Mouse (Mus musculus) lung, embryonic 16.5 days (tissue): Measurements from ENCODE around the gene Dbnl. TPM values are rescaled to one million over a fixed set of nuclear protein-coding genes. Genes with fewer than 3 reads are reported as not detected.

Experiments used
- ATAC-seq: fragments of 200-750 bp; cut with Nextera tagmentation; 2 replicates; pipeline ENCODE4 v1.8.0; 2017; ENCODE audit warnings: low read depth, mild to moderate bottlenecking, moderate library complexity
- H3K27ac ChIP-seq: fragments of 300-500 bp; sonication (generic); 2 replicates; pipeline ENCODE4 v1.5.1; 2014; ENCODE audit warnings: mild to moderate bottlenecking, control low read depth, low read length
- H3K27me3 ChIP-seq: fragments of 300-500 bp; sonication (generic); 2 replicates; pipeline ENCODE4 v1.6.1; 2014; ENCODE audit warnings: low read depth, low read length, mixed read lengths; ENCODE audit not compliant: control insufficient read depth, insufficient read depth
- H3K36me3 ChIP-seq: fragments of 300-500 bp; sonication (generic); 2 replicates; pipeline ENCODE4 v1.6.1; 2014; ENCODE audit warnings: low read length; ENCODE audit not compliant: control insufficient read depth, insufficient read depth
- H3K4me1 ChIP-seq: fragments of 300-500 bp; sonication (generic); replicated peaks from 2 replicates; pipeline ENCODE4 v1.6.1; 2014; ENCODE audit warnings: low read length, mixed read lengths; ENCODE audit not compliant: control insufficient read depth, insufficient read depth
- H3K4me2 ChIP-seq: fragments of 300-500 bp; sonication (generic); 2 replicates; pipeline ENCODE4 v1.6.1; 2014; ENCODE audit warnings: low read depth, low read length, control low read depth
- H3K4me3 ChIP-seq: fragments of 300-500 bp; sonication (generic); 2 replicates; pipeline ENCODE4 v1.5.1; 2014; ENCODE audit warnings: mild to moderate bottlenecking, low read length, control low read depth
- H3K9ac ChIP-seq: fragments of 300-500 bp; sonication (generic); 2 replicates; pipeline ENCODE4 v1.6.1; 2014; ENCODE audit warnings: low read length, control low read depth
- H3K9me3 ChIP-seq: fragments of 300-500 bp; sonication (generic); 2 replicates; pipeline ENCODE4 v1.6.1; 2016; ENCODE audit warnings: low read length; ENCODE audit not compliant: control insufficient read depth
- WGBS: fragments of 180-500 bp; shearing (Covaris S2); extraction: QIAGEN DNeasy Blood & Tissue Kit; methylation state at CpG from one replicate; pipeline ENCODE4 v1.1.7; 2014; 5-methylcytosine and 5-hydroxymethylcytosine counted together
- polyA plus RNA-seq: library from polyadenylated mRNA; unstranded; fragments of >200 nt; fragmentation: Nextera tagmentation; extraction: Ambion mirVana; gene quantifications from 2 replicates; pipeline ENCODE4 v1.2.1, GENCODE M21; 2015

Gene Dbnl
- polyA plus RNA-seq, result 110 and 111 TPM in 2 replicates

- peaks cover 10% of the 10 kb centered on the region for H3K36me3 ChIP-seq
- no peaks in the 10 kb centered on the region for H3K27me3 ChIP-seq
- H3K27ac ChIP-seq, result peak within 1 kb of the TSS; percentile 86
- peak within 1 kb of the TSS; percentile 76 for H3K4me3 ChIP-seq
- no peaks in the 10 kb centered on the region for H3K9me3 ChIP-seq
- peak within 1 kb of the TSS; percentile 83 for H3K9ac ChIP-seq
- WGBS, result under 1% methylated on average over 70 of the region's 74 CpGs
- peak; percentile 96 for ATAC-seq
- H3K4me1 ChIP-seq, result peaks cover 12% of the 10 kb centered on the region
- peak within 1 kb of the TSS; percentile 86 for H3K4me2 ChIP-seq
These were observed at the start of gene Dbnl for GRCm38 (mm10) chr11:5788056-5789014. TSS of gene Dbnl (plus strand) at chr11:5788488.

- no peak overlapping the region for H3K4me2 ChIP-seq
- 70% methylated on average over 5 of the region's 5 CpGs for WGBS
- no peak overlapping the region for H3K4me3 ChIP-seq
- peaks cover 2% of the 10 kb centered on the region; the same call in 1 of the 2 replicates for H3K4me1 ChIP-seq
- H3K9me3 ChIP-seq, result no peaks in the 10 kb centered on the region
- no peak for ATAC-seq
- no peak overlapping the region for H3K27ac ChIP-seq
- H3K36me3 ChIP-seq, result no peaks in the 10 kb centered on the region
- no peaks in the 10 kb centered on the region for H3K27me3 ChIP-seq
- H3K9ac ChIP-seq, result no peak overlapping the region
These were observed 49.2 kb upstream of the Dbnl start for GRCm38 (mm10) chr11:5738888-5739632.

GRCm38 (mm10) chr11:5739846-5740245 is 48.4 kb upstream of the Dbnl start:
- Histone ChIP-seq H3K9me3 (no peaks in the 10 kb centered on the region), H3K27me3 (no peaks in the 10 kb centered on the region), H3K36me3 (no peaks in the 10 kb centered on the region), H3K4me2 (peak overlapping the region; percentile 85; the same call in 1 of the 2 replicates), H3K9ac (0 out of 2 replicates have a peak overlapping the region, but pooled peaks have one; percentile 35), H3K4me1 (peaks cover 2% of the 10 kb centered on the region; the same call in 1 of the 2 replicates), H3K27ac (no peak overlapping the region), H3K4me3 (no peak overlapping the region)
- ATAC-seq, result no peak
- 57% methylated on average over 3 of the region's 3 CpGs for WGBS

- peak overlapping the region; percentile 75 for H3K27ac ChIP-seq
- no peaks in the 10 kb centered on the region for H3K27me3 ChIP-seq
- no peaks in the 10 kb centered on the region for H3K9me3 ChIP-seq
- peak; percentile 77 for ATAC-seq
- peak overlapping the region; percentile 92 for H3K9ac ChIP-seq
- H3K4me2 ChIP-seq, result peak overlapping the region; percentile 85
- H3K4me3 ChIP-seq, result peak overlapping the region; percentile 94
- H3K4me1 ChIP-seq, result peaks cover 2% of the 10 kb centered on the region; the same call in 1 of the 2 replicates
- under 1% methylated on average over 22 of the region's 26 CpGs for WGBS
- no peaks in the 10 kb centered on the region for H3K36me3 ChIP-seq
These were observed 47.7 kb upstream of the Dbnl start for GRCm38 (mm10) chr11:5740599-5740964.

- H3K9me3 ChIP-seq, result no peaks in the 10 kb centered on the region
- peak overlapping the region; percentile 92 for H3K9ac ChIP-seq
- peak overlapping the region; percentile 75 for H3K27ac ChIP-seq
- peak overlapping the region; percentile 85 for H3K4me2 ChIP-seq
- no peaks in the 10 kb centered on the region for H3K36me3 ChIP-seq
- peak; percentile 97 for ATAC-seq
- peaks cover 2% of the 10 kb centered on the region; the same call in 1 of the 2 replicates for H3K4me1 ChIP-seq
- H3K4me3 ChIP-seq, result peak overlapping the region; percentile 94
- under 1% methylated on average over 19 of the region's 50 CpGs for WGBS
- H3K27me3 ChIP-seq, result no peaks in the 10 kb centered on the region
These were observed 47.2 kb upstream of the Dbnl start for GRCm38 (mm10) chr11:5740965-5741627.

GRCm38 (mm10) chr11:5742106-5742505 is 46.2 kb upstream of the Dbnl start:
- Histone ChIP-seq H3K4me3 (no peak overlapping the region), H3K4me2 (no peak overlapping the region), H3K36me3 (no peaks in the 10 kb centered on the region), H3K27me3 (no peaks in the 10 kb centered on the region), H3K27ac (no peak overlapping the region), H3K4me1 (peaks cover 2% of the 10 kb centered on the region; the same call in 1 of the 2 replicates), H3K9me3 (no peaks in the 10 kb centered on the region), H3K9ac (no peak overlapping the region)
- 69% methylated on average over 7 of the region's 7 CpGs for WGBS
- ATAC-seq, result no peak

- H3K4me1 ChIP-seq, result 0 out of 2 replicates have a peak, but pooled peaks cover 2% of the 10 kb centered on the region
- no peak overlapping the region for H3K9ac ChIP-seq
- 80% methylated on average over 2 of the region's 2 CpGs for WGBS
- H3K27me3 ChIP-seq, result no peaks in the 10 kb centered on the region
- H3K4me2 ChIP-seq, result no peak overlapping the region
- ATAC-seq, result no peak
- H3K36me3 ChIP-seq, result no peaks in the 10 kb centered on the region
- H3K9me3 ChIP-seq, result no peaks in the 10 kb centered on the region
- no peak overlapping the region for H3K4me3 ChIP-seq
- no peak overlapping the region for H3K27ac ChIP-seq
These were observed 43.3 kb upstream of the Dbnl start for GRCm38 (mm10) chr11:5744951-5745350.

GRCm38 (mm10) chr11:5753755-5754154 is 34.5 kb upstream of the Dbnl start:
- no peaks in the 10 kb centered on the region for H3K4me1 ChIP-seq

More at GRCm38 (mm10) chr11:5753755-5754154, 34.5 kb upstream of the Dbnl start:
- Histone ChIP-seq H3K9me3 (peaks cover 9% of the 10 kb centered on the region), H3K27me3 (no peaks in the 10 kb centered on the region), H3K9ac (no peak overlapping the region), H3K27ac (no peak overlapping the region), H3K4me3 (no peak overlapping the region), H3K36me3 (0 out of 2 replicates have a peak, but pooled peaks cover 7% of the 10 kb centered on the region), H3K4me2 (no peak overlapping the region)
- WGBS, result 92% methylated on average over 2 of the region's 2 CpGs
- no peak for ATAC-seq
